Mouse (Mus musculus) lung, adult 2 months (tissue): Measurements from ENCODE around the gene Sept14.

Experiments used
- CTCF ChIP-seq: fragments of 200-500 bp; IDR thresholded peaks from 2 replicates; pipeline ENCODE4 v1.5.1; 2011; ENCODE audit warnings: mild to moderate bottlenecking, low read length, control low read depth; ENCODE audit not compliant: insufficient read depth
- POLR2A ChIP-seq: fragments of 200-500 bp; IDR thresholded peaks from 2 replicates; pipeline ENCODE4 v1.6.1; 2011; ENCODE audit warnings: low read depth, mild to moderate bottlenecking, control low read depth, low read length, borderline replicate concordance; ENCODE audit errors: extremely low read depth

DNA sequence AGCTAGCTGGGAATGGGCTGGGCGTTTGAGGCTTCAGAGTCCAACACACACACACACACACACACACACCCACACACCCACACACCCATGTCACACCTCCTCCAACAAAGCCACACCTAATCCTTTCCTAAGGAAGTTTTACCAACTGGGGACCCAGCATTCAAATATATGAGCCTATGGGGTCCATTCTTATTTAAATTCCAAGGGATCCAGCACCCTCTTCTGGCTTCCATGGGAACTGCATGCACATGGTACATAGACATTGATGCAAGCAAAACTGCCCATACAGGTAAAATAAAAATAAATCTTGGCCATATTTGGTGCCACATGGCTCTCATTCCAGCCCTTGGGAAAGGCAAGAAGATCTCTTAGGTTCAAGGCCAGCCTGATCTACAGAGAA, 32.7 kb upstream of the Sept14 start:
- TF ChIP-seq POLR2A: no peak
- no peak for TF ChIP-seq CTCF
